Mouse (Mus musculus) heart, postnatal 0 days (tissue): ENCODE measurements around the gene Phf21a.

ENCODE experiments used
- CTCF ChIP-seq: IDR thresholded peaks from 2 replicates; pipeline ENCODE4 v1.5.1; 2016; ENCODE audit warnings: antibody characterized with exemption, control low read depth, low read depth
- EP300 ChIP-seq: IDR thresholded peaks from 2 replicates; pipeline ENCODE4 v1.6.1; 2016; ENCODE audit warnings: antibody characterized with exemption, low read depth

GRCm38 (mm10) chr2:92316652-92317051 lies 223.7 kb downstream of the Phf21a start:
- TF ChIP-seq CTCF (no peak), EP300 (no peak)
